Mouse (Mus musculus) MEL (cell line): ENCODE data around the gene Myo1h. TPM values are rescaled to one million over a fixed set of nuclear protein-coding genes. Genes with fewer than 3 reads are reported as not detected.

Experiments
- DNase-seq: peaks from one replicate; pipeline ENCODE4 v3.0.0; 2011; ENCODE audit warnings: low read depth, low spot score
- H3K27ac ChIP-seq: 2 replicates; pipeline ENCODE4 v1.5.1; 2012; ENCODE audit warnings: low read depth, mild to moderate bottlenecking, control low read depth, low read length, moderate library complexity; ENCODE audit not compliant: control insufficient read depth
- H3K27me3 ChIP-seq, 2 experiments: fragments of 150-350 bp in 1 of 2; sonication (generic) in 1 of 2; 2 replicates each; pipeline ENCODE4 v1.6.1; 2012; ENCODE audit warnings: low read length in 2 of 2, mild to moderate bottlenecking in 2 of 2, improper control_type of control experiment in 1 of 2, moderate library complexity in 1 of 2; ENCODE audit not compliant: insufficient read depth in 2 of 2, control insufficient read depth in 1 of 2
- H3K36me3 ChIP-seq, 2 experiments: 2 replicates each; pipeline ENCODE4 v1.6.1; 2012 to 2014; ENCODE audit warnings: low read length in 2 of 2, improper control_type of control experiment in 1 of 2, inconsistent platforms in 1 of 2, mild to moderate bottlenecking in 1 of 2; ENCODE audit not compliant: insufficient read depth in 2 of 2, control insufficient read depth in 1 of 2
- H3K4me1 ChIP-seq, 2 experiments: fragments of 150-350 bp in 1 of 2; sonication (generic) in 1 of 2; 2 replicates each; pipeline ENCODE4 v1.6.1; 2012; ENCODE audit warnings: low read length in 2 of 2, improper control_type of control experiment in 1 of 2, mild to moderate bottlenecking in 1 of 2; ENCODE audit not compliant: insufficient read depth in 2 of 2, control insufficient read depth in 1 of 2
- H3K4me3 ChIP-seq, 2 experiments: fragments of 150-350 bp in 1 of 2; sonication (generic) in 1 of 2; 2 replicates each; pipeline ENCODE4 v1.5.1; 2012; ENCODE audit warnings: low read depth in 2 of 2, low read length in 2 of 2, mild to moderate bottlenecking in 2 of 2, moderate library complexity in 2 of 2, control low read depth in 1 of 2, improper control_type of control experiment in 1 of 2; ENCODE audit not compliant: control insufficient read depth in 1 of 2, insufficient read depth in 1 of 2
- H3K79me2 ChIP-seq: 2 replicates; pipeline ENCODE4 v1.6.1; 2012; ENCODE audit warnings: mild to moderate bottlenecking, low read length, moderate library complexity; ENCODE audit not compliant: control insufficient read depth, poor library complexity, insufficient read depth
- H3K9ac ChIP-seq: 2 replicates; pipeline ENCODE4 v1.6.1; 2012; ENCODE audit warnings: low read depth, mild to moderate bottlenecking, control low read depth, low read length, moderate library complexity; ENCODE audit not compliant: control insufficient read depth, poor library complexity, severe bottlenecking
- H3K9me3 ChIP-seq: fragments of 150-350 bp; sonication (generic); replicated peaks from 2 replicates; pipeline ENCODE4 v1.6.1; 2012; ENCODE audit warnings: mild to moderate bottlenecking, low read length, improper control_type of control experiment, moderate library complexity; ENCODE audit not compliant: insufficient read depth
- BHLHE40 ChIP-seq: IDR thresholded peaks from 2 replicates; pipeline ENCODE4 v1.6.1; 2012; ENCODE audit warnings: low read depth, mild to moderate bottlenecking, inconsistent platforms, low read length, improper control_type of control experiment, borderline replicate concordance
- CHD1 ChIP-seq: IDR thresholded peaks from 2 replicates; pipeline ENCODE4 v1.6.1; 2012; ENCODE audit warnings: low read depth, mild to moderate bottlenecking, inconsistent platforms, low read length, improper control_type of control experiment
- CHD2 ChIP-seq: IDR thresholded peaks from 2 replicates; pipeline ENCODE4 v1.6.1; 2011; ENCODE audit warnings: low read length, improper control_type of control experiment
- CTCF ChIP-seq, 3 experiments: IDR thresholded peaks in 2 of 3; conservative IDR thresholded peaks in 1 of 3; 2 replicates each; pipeline ENCODE4 v1.5.1; 2011 to 2012; ENCODE audit warnings: low read length in 3 of 3, low read depth in 2 of 3, mild to moderate bottlenecking in 2 of 3, improper control_type of control experiment in 1 of 3, inconsistent platforms in 1 of 3, mixed read lengths in 1 of 3, moderate library complexity in 1 of 3; ENCODE audit not compliant: control insufficient read depth in 1 of 3, insufficient read depth in 1 of 3, poor library complexity in 1 of 3, severe bottlenecking in 1 of 3
- ELF1 ChIP-seq: IDR thresholded peaks from 2 replicates; pipeline ENCODE4 v1.6.1; 2014; ENCODE audit warnings: low read depth, mild to moderate bottlenecking, inconsistent platforms, low read length, improper control_type of control experiment, moderate library complexity
- EP300 ChIP-seq, 2 experiments: IDR thresholded peaks; 2 replicates each; pipeline ENCODE4 v1.6.1; 2011; ENCODE audit warnings: improper control_type of control experiment in 2 of 2, low read length in 2 of 2, low read depth in 1 of 2, mild to moderate bottlenecking in 1 of 2
- HCFC1 ChIP-seq: IDR thresholded peaks from 2 replicates; pipeline ENCODE4 v1.6.1; 2012; ENCODE audit warnings: low read depth, mild to moderate bottlenecking, inconsistent platforms, low read length, improper control_type of control experiment, moderate library complexity
- JUND ChIP-seq: IDR thresholded peaks from 2 replicates; pipeline ENCODE4 v1.6.1; 2011; ENCODE audit warnings: low read depth, mild to moderate bottlenecking, improper control_type of control experiment, low read length
- KAT2A ChIP-seq: conservative IDR thresholded peaks from 2 replicates; pipeline ENCODE4 v1.6.1; 2012; ENCODE audit warnings: low read depth, low read length, improper control_type of control experiment, inconsistent platforms
- MAZ ChIP-seq: IDR thresholded peaks from 2 replicates; pipeline ENCODE4 v1.6.1; 2012; ENCODE audit warnings: low read depth, mild to moderate bottlenecking, inconsistent platforms, low read length, improper control_type of control experiment
- MEF2A ChIP-seq: IDR thresholded peaks from 2 replicates; pipeline ENCODE4 v1.6.1; 2014; ENCODE audit warnings: low read depth, mild to moderate bottlenecking, inconsistent platforms, low read length, improper control_type of control experiment; ENCODE audit not compliant: poor library complexity, insufficient replicate concordance, severe bottlenecking; ENCODE audit errors: extremely low read depth
- MYB ChIP-seq: IDR thresholded peaks from 2 replicates; pipeline ENCODE4 v1.6.1; 2011; ENCODE audit warnings: mild to moderate bottlenecking, low read depth, low read length, improper control_type of control experiment
- MYC ChIP-seq: IDR thresholded peaks from 2 replicates; pipeline ENCODE4 v1.6.1; 2011; ENCODE audit warnings: low read depth, mild to moderate bottlenecking, low read length, improper control_type of control experiment, moderate library complexity
- NRF1 ChIP-seq: IDR thresholded peaks from 2 replicates; pipeline ENCODE4 v1.6.1; 2014; ENCODE audit warnings: low read depth, mild to moderate bottlenecking, inconsistent platforms, low read length, improper control_type of control experiment, moderate library complexity; ENCODE audit not compliant: poor library complexity, insufficient read depth, severe bottlenecking
- POLR2AphosphoS2 ChIP-seq: IDR thresholded peaks from 2 replicates; pipeline ENCODE4 v1.6.1; 2011; ENCODE audit warnings: low read length, improper control_type of control experiment
- RCOR1 ChIP-seq: IDR thresholded peaks from 2 replicates; pipeline ENCODE4 v1.6.1; 2012; ENCODE audit warnings: low read depth, mild to moderate bottlenecking, inconsistent platforms, low read length, improper control_type of control experiment
- SIN3A ChIP-seq: IDR thresholded peaks from 2 replicates; pipeline ENCODE4 v1.6.1; 2012; ENCODE audit warnings: low read length, improper control_type of control experiment, inconsistent platforms
- SMC3 ChIP-seq: IDR thresholded peaks from 2 replicates; pipeline ENCODE4 v1.6.1; 2011; ENCODE audit warnings: low read depth, low read length, improper control_type of control experiment
- UBTF ChIP-seq: IDR thresholded peaks from 2 replicates; pipeline ENCODE4 v1.6.1; 2012; ENCODE audit warnings: low read depth, mild to moderate bottlenecking, inconsistent platforms, low read length, improper control_type of control experiment, moderate library complexity, borderline replicate concordance; ENCODE audit not compliant: insufficient read depth
- ZC3H11A ChIP-seq: IDR thresholded peaks from 2 replicates; pipeline ENCODE4 v1.6.1; 2012; ENCODE audit warnings: low read depth, mild to moderate bottlenecking, inconsistent platforms, low read length, improper control_type of control experiment
- ZNF384 ChIP-seq: IDR thresholded peaks from 2 replicates; pipeline ENCODE4 v1.6.1; 2012; ENCODE audit warnings: low read depth, mild to moderate bottlenecking, inconsistent platforms, low read length, improper control_type of control experiment
- polyA plus RNA-seq, 2 experiments: library from polyadenylated mRNA; stranded (reverse) in 1 of 2; unstranded in 1 of 2; fragments of >175 nt in 1 of 2; fragments of >200 nt in 1 of 2; gene quantifications; 2 replicates each; pipeline versions ENCODE4 v1.2.1 to v1.2.4; 2012; ENCODE audit warnings: low replicate concordance in 2 of 2, low read depth in 1 of 2; ENCODE audit not compliant: insufficient read length in 2 of 2, insufficient read depth in 1 of 2, missing spikeins in 1 of 2
- total RNA-seq: library from RNA; depleted of rRNA; stranded (reverse); fragments of 300-350 nt; gene quantifications from 2 replicates; pipeline ENCODE4 v1.2.3, GENCODE M21; 2012

The Myo1h gene
- total and polyA plus RNA-seq, 3 experiments: 0.33 to 4.6 TPM; not detected in 1

DNA sequence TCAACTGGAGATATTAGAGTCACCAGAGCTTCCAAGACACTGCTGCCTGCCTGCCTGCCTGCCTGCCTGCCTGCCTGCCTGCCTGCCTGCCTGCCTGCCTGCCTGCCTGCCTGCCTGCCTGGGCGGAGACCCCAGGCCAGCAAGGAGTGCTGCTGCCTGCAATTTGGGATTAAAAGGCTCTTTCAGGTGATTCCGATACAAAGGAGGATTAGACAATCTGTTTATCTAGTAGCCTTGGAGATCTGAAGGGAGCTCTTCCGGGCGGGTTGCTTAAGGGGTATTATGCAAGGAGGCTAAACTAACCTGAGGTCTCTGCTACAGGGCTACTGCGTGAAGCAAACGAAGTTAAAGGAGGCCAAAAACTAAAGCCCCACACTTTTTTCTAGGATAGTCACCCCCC is 90.0 kb downstream of the Myo1h start:
- Histone ChIP-seq H3K9ac (peak overlapping the region; percentile 87), H3K36me3 (peaks cover 0 to 26% of the 10 kb centered on the region in 2 experiments; a peak in 3 of 4 replicates), H3K9me3 (no peaks in the 10 kb centered on the region), H3K79me2 (peaks cover 53% of the 10 kb centered on the region), H3K4me3 (peak overlapping the region; percentile 88 to 98), H3K27ac (peak overlapping the region; percentile 39), H3K27me3 (no peaks in the 10 kb centered on the region), H3K4me1 (peaks cover 18 to 39% of the 10 kb centered on the region in 2 experiments)
- TF ChIP-seq HCFC1: no peak
- no peak for TF ChIP-seq JUND
- TF ChIP-seq EP300 (IDR thresholded peaks at IDR 0.05; ENCODE audit: low read depth in 1 of 2, low read length in 2 of 2): no peak
- no peak for TF ChIP-seq POLR2AphosphoS2
- no peak for TF ChIP-seq CHD2
- TF ChIP-seq ELF1: no peak
- TF ChIP-seq MYC: no peak
- no peak for TF ChIP-seq RCOR1
- no peak for TF ChIP-seq SMC3
- no peak for TF ChIP-seq MEF2A
- TF ChIP-seq MYB: no peak
- TF ChIP-seq ZNF384: no peak
- no peak for TF ChIP-seq BHLHE40
- TF ChIP-seq CTCF (IDR thresholded peaks at IDR 0.05 in 2 of 3, conservative IDR thresholded peaks at IDR 0.05 in 1 of 3; ENCODE audit: control insufficient read depth in 1 of 3, insufficient read depth in 1 of 3, low read depth in 2 of 3, low read length in 3 of 3, poor library complexity in 1 of 3, severe bottlenecking in 1 of 3): no peak
- no peak for TF ChIP-seq KAT2A
- no peak for TF ChIP-seq UBTF
- TF ChIP-seq MAZ: no peak
- TF ChIP-seq NRF1: no peak
- no peak for TF ChIP-seq ZC3H11A
- peak; percentile 47 for DNase-seq

DNA sequence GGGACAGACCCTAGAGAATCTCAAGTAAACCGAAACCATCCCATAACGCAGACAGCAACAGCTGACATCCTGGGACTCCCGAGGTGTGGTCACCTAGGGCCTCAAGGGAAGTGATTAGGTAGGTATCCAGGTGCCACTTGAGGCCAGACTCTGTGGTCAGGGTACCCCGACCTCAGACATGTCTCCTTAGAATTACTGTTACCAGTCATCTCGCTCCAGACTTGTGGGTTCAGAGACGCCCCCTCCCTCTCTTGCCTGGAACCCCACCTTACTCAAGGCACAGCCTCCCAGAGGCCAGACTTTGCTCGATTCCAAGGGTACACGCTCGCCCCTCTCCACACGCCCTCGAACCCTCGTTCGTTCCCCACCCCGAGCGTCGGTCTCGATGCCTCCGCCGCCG is 90.8 kb downstream of the Myo1h start:
- TF ChIP-seq CHD1 (0 out of 2 replicates have a peak, but pooled peaks have one; percentile 15), SIN3A (no peak; the same call in 1 of the 2 replicates)
- peaks cover 13 to 33% of the 10 kb centered on the region in 2 experiments for H3K4me1 ChIP-seq
- peak overlapping the region; percentile 44 for H3K27ac ChIP-seq

More for the DNA sequence above, 90.8 kb downstream of the Myo1h start:
- peaks cover 0 to 23% of the 10 kb centered on the region in 2 experiments; a peak in 3 of 4 replicates for H3K36me3 ChIP-seq
- peaks cover 53% of the 10 kb centered on the region for H3K79me2 ChIP-seq
- H3K9me3 ChIP-seq: no peaks in the 10 kb centered on the region
- no peak for DNase-seq
- no peaks in the 10 kb centered on the region for H3K27me3 ChIP-seq
- peak overlapping the region; percentile 87 for H3K9ac ChIP-seq
- H3K4me3 ChIP-seq: peak overlapping the region; percentile 88 to 98
